Mouse (Mus musculus) erythroblast, embryonic 14.5 days (primary cell): ENCODE results near the gene Gm21961.

Source experiments
- GATA1 ChIP-seq: IDR thresholded peaks from 2 replicates; pipeline ENCODE4 v1.6.1; 2012; ENCODE audit warnings: low read length, inconsistent platforms, mixed read lengths
- TAL1 ChIP-seq: IDR thresholded peaks from 3 replicates; pipeline ENCODE4 v1.6.1; 2012; ENCODE audit warnings: low read length, inconsistent platforms, mixed read lengths

DNA sequence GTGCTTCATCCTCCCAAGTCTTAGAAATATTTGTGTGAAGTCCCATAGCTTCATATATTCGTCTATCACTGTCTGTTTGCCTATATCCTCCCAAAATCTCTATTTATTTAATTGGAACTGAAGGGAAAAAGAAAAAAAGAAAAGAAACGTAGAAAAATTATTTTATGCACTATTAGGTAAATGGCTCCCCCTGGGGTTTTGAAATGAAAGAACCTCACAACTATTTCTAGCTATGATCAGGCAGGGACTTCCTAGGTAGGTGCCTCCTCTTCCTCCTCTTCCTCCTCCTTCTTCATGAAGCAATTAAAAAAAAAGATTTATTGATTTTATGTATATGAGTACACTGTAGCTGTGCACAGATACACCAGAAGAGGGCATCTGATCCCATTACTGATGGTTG, 34.7 kb downstream of the Gm21961 start:
- TF ChIP-seq GATA1, result no peak
- TF ChIP-seq TAL1, result no peak
